Mouse (Mus musculus) bone marrow macrophage, adult 2 months (primary cell): Measurements from ENCODE around the gene Arhgap23. TPM values are rescaled to one million over a fixed set of nuclear protein-coding genes. Genes with fewer than 3 reads are reported as not detected.

Source experiments
- H3K27ac ChIP-seq: 2 replicates; pipeline ENCODE4 v1.5.1; 2012; ENCODE audit warnings: low read depth, low read length; ENCODE audit not compliant: insufficient read depth
- H3K4me1 ChIP-seq: 2 replicates; pipeline ENCODE4 v1.6.1; 2012; ENCODE audit warnings: low read length; ENCODE audit not compliant: control insufficient read depth, insufficient read depth
- H3K4me3 ChIP-seq: 2 replicates; pipeline ENCODE4 v1.5.1; 2012; ENCODE audit warnings: mild to moderate bottlenecking, low read length, moderate library complexity; ENCODE audit not compliant: insufficient read depth
- CTCF ChIP-seq: IDR thresholded peaks from 2 replicates; pipeline ENCODE4 v1.5.1; 2012; ENCODE audit warnings: low read depth, mild to moderate bottlenecking, low read length, moderate library complexity
- POLR2A ChIP-seq: IDR thresholded peaks from 2 replicates; pipeline ENCODE4 v1.6.1; 2012; ENCODE audit warnings: mild to moderate bottlenecking, low read depth, low read length, borderline replicate concordance
- polyA plus RNA-seq: library from polyadenylated mRNA; stranded (reverse); fragments of >200 nt; gene quantifications from 2 replicates; pipeline ENCODE4 v1.2.4, GENCODE M21; 2012; ENCODE audit not compliant: missing spikeins, insufficient read depth, insufficient read length

The Arhgap23 gene
- polyA plus RNA-seq, 1 experiment: 9.2 TPM

GRCm38 (mm10) chr11:97497543-97497942 lies 82.2 kb downstream of the Arhgap23 start:
- Histone ChIP-seq H3K4me1 (no peaks in the 10 kb centered on the region), H3K27ac (no peak overlapping the region), H3K4me3 (no peak overlapping the region)
- TF ChIP-seq CTCF: no peak
- no peak for TF ChIP-seq POLR2A

DNA sequence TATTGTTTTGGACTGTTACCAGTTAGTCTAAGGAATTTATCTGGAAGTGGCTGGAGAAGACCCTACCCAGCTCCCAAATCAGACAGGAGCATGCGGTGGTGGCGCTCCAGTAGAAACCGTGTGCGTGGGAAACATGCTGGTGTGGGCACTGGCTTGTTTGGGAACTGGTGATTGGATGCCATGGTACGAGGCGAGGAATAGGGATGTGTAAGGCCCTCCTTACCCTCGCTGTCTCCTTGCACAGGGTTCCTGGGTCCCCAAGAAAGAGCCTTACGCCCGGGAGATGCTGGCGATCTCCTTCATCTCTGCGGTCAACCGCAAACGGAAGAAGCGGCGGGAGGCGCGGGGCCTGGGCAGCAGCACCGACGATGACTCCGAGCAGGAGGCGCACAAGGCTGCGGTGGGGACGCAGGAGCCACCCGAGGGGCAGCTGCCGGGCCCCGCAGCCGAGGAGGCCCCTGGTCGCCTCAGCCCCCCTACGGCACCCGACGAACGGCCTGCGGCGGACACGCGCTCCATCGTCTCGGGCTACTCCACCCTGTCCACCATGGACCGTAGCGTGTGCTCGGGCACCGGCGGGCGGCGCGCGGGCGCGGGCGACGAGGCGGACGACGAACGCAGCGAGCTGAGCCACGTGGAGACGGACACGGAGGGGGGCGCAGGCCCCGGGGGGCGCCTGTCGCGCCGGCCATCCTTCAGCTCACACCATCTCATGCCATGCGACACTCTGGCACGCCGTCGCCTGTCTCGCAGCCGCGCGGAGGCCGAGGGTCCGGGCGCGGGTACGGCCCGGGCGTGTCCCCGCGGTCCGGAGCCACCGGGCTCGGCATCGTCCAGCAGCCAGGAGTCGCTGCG lies 84.8 kb downstream of the Arhgap23 start, which contains the start of gene 4933428G20Rik:
Gene 4933428G20Rik (minus strand): TSS at position 476 of the 855 bp plus-strand sequence.
- Histone ChIP-seq H3K4me1 (no peaks in the 10 kb centered on the region), H3K4me3 (no peak within 1 kb of the TSS), H3K27ac (no peak within 1 kb of the TSS)
- TF ChIP-seq POLR2A (no peak), CTCF (no peak)

DNA sequence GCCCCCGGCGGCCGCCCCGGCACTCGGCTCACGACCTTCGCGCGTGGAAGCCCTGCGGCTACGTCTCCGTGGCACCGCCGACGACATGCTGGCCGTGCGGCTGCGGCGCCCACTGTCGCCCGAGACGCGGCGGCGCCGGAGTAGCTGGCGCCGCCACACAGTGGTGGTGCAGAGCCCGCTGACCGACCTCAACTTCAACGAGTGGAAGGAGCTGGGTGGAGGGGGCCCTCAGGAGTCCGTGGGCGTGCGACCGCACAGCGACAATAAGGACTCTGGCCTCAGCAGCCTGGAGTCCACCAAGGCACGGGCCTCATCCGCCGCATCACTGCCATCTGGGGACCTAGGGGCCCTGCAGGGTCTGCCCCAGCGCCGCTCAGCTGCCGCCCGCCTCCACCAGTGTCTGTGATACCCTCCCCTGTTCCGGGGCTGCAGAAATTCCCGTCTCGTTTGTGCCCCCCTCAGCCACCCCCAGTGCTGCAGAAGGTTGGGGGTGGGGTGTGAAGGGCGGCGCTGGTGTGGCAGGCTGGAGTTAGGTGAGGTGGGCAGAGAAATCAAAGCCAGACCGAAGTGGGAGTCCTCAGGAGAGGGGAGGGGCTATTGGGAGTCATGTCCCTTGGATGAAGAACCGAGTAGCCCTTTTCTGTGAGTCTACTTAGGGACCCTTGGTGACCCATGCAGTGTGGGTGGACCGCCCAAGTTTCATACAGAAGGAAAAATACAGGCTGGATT lies 85.6 kb downstream of the Arhgap23 start:
- peaks cover 2% of the 10 kb centered on the region; the same call in 1 of the 2 replicates for H3K4me1 ChIP-seq
- H3K4me3 ChIP-seq: no peak overlapping the region
- H3K27ac ChIP-seq: no peak overlapping the region
- TF ChIP-seq CTCF: no peak
- no peak for TF ChIP-seq POLR2A

DNA sequence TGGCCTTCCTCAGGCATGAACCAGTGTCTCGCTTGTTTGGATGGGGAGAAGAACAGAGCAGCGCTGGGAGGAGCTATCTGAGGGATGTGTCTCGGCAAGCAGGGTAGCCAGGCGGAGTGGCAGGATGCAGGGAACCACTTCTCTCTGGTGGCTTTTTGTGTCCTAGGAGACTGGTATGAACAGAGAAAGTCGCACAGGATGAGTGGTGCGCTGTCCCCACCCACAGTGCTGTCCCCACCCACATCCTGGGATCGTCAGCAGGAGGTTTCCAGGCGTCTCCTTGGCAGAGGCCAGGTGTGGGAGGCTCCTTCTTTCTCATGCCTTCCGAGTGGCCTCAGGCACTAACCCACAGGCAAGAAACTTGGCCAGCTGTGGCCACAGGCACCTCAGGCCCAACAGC lies 87.0 kb downstream of the Arhgap23 start:
- Histone ChIP-seq H3K4me3 (no peak overlapping the region), H3K27ac (no peak overlapping the region), H3K4me1 (peaks cover 5% of the 10 kb centered on the region; the same call in 1 of the 2 replicates)
- TF ChIP-seq POLR2A (no peak), CTCF (no peak)

DNA sequence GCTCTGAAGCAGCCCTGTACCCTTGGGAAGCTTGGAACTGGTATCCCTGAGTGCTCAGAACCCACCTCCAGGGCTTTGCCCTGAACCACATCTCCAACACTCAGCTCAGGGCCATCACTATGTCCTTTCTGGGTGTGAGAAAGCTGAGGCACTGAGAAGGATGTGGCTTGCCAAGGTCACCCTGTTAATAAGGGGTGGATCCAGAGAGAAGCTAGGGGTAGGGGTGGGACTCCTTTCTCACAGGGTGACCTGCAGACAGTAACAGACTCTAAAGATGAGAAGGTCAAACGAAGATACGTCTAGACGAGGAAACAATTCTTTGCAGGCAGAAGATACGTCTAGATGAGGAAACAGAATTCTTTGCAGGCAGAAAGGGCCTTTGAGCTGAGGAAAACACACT lies 87.5 kb downstream of the Arhgap23 start:
- H3K4me1 ChIP-seq: peaks cover 5% of the 10 kb centered on the region; the same call in 1 of the 2 replicates

DNA sequence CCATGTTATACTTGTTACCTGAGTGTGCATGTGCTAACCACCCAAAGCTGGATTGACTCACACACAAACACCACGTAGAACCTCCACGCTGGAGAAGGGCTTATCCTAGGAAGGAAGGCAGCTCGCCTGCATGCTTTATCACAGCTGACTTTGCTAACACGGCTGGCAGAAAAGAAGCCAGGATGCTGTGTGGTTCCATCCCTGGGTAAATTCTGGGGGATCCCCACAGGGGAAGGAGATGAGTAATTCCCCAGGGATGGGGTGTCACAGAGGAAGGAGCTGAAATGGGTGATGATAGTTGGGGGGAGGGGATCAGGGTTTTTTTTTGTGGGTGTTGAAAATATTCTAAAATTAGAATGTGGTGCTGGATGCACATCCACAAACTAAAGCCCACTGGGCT lies 90.5 kb downstream of the Arhgap23 start:
- TF ChIP-seq CTCF: no peak
- TF ChIP-seq POLR2A: no peak
- H3K4me1 ChIP-seq: peaks cover 11% of the 10 kb centered on the region
- H3K4me3 ChIP-seq: no peak overlapping the region
- no peak overlapping the region for H3K27ac ChIP-seq

More for the DNA sequence above, 87.5 kb downstream of the Arhgap23 start:
- Histone ChIP-seq H3K27ac (no peak overlapping the region), H3K4me3 (no peak overlapping the region)
- TF ChIP-seq CTCF: no peak
- TF ChIP-seq POLR2A: no peak

DNA sequence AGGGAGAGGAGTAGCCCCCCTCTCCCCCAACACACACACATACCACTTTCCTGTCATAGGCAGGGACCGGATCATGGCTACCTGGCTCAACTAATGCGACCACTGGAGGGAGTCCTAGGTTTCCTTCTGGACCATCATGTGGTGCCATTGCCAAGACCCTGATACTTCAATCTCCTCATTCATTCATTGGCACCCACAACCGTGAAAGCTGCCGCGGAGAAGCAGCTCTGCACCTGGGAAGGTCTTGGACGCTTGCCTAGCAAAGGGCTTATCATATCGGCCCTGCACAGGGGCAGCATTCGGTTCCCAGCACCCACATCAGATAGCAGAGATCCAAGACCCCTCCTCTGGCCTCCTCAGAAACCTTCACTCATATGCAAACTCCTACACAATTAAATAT lies 91.0 kb downstream of the Arhgap23 start:
- TF ChIP-seq CTCF (no peak), POLR2A (no peak)
- no peak overlapping the region for H3K4me3 ChIP-seq
- H3K4me1 ChIP-seq: peaks cover 11% of the 10 kb centered on the region
- no peak overlapping the region for H3K27ac ChIP-seq

DNA sequence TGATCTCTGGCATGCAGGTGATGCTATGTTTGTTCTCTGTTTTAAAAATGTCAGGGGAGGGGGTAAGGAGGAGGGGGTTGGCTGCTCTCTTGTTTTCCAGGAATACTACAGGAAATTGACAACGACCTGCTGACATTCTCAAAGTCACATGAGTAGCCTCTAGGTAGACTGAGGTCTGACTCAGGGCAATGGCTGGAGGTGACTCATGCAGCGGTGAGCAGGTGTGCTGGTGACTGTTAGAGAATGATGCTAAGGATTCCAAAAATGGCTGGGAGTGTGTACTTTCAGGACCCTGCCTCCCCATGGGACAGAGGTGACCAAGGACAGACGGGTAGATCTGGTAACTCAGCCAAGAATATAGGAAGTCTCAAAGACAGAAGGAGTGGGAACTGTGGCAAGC lies 92.9 kb downstream of the Arhgap23 start:
- Histone ChIP-seq H3K4me3 (no peak overlapping the region), H3K4me1 (peaks cover 19% of the 10 kb centered on the region), H3K27ac (no peak overlapping the region)
- no peak for TF ChIP-seq POLR2A

DNA sequence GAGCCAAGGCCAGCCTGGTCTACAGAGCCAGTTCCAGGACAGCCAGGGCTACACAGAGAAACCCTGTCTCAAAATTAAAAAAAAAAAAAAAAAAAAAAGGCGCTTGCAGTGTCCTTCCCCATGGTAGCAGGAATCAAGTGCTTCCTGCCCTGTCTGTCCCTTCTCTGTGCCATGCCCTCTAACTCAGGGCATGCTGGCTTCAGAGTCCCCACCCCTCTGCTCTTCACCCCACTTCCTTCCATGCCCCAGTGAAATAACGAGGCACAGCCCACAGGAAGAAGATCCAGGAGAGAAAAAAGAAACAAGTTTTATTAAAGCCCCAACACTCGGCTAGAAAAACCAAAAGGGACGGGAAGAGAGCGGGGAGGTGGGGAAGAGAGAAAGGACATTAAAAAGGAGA lies 93.7 kb downstream of the Arhgap23 start:
- no peak overlapping the region for H3K27ac ChIP-seq
- H3K4me1 ChIP-seq: peaks cover 19% of the 10 kb centered on the region
- TF ChIP-seq CTCF: no peak
- TF ChIP-seq POLR2A: no peak
- H3K4me3 ChIP-seq: no peak overlapping the region

DNA sequence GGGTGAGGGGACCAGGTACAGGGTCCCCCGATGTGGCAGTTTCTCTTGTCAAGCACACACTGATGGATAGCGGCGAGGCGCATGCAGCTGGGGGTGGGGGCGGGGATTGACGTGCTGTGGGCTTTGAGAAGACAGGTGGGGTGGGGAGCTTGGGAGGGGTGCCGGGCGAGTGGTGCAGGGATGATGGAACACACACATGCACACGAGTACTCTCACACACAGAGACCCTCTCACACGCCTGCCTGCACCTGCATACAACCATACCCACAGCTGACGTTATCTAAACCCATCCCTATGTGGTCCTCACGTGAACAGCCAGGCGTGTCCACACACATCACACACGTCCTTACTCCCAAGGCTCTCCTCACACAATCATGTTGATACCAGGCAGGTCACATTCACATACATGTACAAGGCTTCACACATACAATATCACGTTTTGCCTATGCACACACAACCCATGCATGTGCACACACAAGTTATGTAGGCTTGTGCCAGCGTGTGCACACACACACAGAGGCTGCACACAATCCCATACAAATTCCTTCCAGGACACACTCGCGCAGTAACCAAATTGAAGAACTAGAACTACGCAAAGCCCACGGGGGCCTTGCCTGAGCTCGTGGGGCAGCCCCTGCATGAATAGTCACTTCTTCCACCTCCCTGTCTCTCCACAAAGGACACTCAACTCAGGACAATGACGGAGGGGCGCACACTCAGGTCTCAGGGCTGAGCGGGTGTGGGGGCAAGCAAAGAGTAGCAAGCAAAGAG lies 94.6 kb downstream of the Arhgap23 start:
- peaks cover 19% of the 10 kb centered on the region for H3K4me1 ChIP-seq
- H3K4me3 ChIP-seq: no peak overlapping the region
- TF ChIP-seq POLR2A (no peak), CTCF (no peak)
- no peak overlapping the region for H3K27ac ChIP-seq
